Mouse (Mus musculus): Measurements from ENCODE around the gene Bspry. TPM values are rescaled to one million over a fixed set of nuclear protein-coding genes. Genes with fewer than 3 reads are reported as not detected.
A peak's percentile ranks its signal among the peaks of the same experiment; 100 is the strongest.

Bspry gene
- polyA plus RNA-seq, 1 experiment: 51.1 TPM

DNA sequence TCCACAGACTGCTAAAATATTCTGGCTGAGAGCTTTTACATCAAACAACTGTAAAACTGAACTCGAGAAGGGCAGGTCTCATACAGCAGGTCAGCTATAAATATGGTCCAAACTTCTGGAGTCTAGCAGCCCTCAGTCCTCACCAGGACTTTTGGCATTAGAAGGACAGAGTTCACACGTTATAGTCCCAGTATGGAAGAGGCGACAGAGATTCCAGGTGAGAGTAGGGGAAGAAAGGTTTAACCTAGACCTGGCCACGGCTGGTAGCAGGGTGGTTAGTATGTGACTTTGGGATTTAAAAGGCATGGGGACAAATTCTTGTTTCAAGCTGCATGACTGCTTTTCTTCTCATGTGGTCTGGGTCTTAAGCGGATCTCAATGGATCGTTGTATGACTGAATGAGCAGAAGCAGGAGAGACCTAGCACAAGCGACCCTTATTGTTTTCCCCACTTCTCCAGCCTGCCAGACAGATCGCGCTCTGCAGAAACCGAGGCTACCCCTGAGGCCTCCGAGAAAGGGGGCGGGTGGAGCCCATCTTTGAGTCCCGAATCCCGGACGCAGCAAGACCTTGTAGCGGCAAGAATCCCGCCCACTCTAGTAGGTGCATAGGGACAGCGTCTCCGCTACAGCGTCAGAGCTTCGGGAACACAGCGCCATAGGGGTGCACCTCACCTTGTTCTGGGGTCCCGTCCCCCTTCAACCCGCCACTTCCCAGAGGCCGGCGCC, 39.4 kb downstream of the Bspry start:
- Histone ChIP-seq H3K36me3 (ENCODE audit: control insufficient read depth, insufficient read depth, low read length) (no peaks in the 10 kb centered on the region), H3K27me3 (replicated peaks; ENCODE audit: control insufficient read depth, insufficient read depth, low read length) (no peaks in the 10 kb centered on the region), H3K4me1 (ENCODE audit: control insufficient read depth, insufficient read depth, low read length) (peaks cover 35% of the 10 kb centered on the region), H3K4me3 (ENCODE audit: insufficient read depth, low read depth, low read length) (peak overlapping the region; percentile 88), H3K27ac (ENCODE audit: insufficient read depth, low read depth, low read length) (peak overlapping the region; percentile 75)
- DNase-seq: no peak
- 1% methylated on average over 26 of the region's 26 CpGs for WGBS
- TF ChIP-seq CTCF (conservative IDR thresholded peaks at IDR 0.05; ENCODE audit: insufficient read depth, insufficient read length, low read depth, low read length): no peak
- TF ChIP-seq POLR2A (IDR thresholded peaks at IDR 0.05; ENCODE audit: low read depth, low read length): no peak

DNA sequence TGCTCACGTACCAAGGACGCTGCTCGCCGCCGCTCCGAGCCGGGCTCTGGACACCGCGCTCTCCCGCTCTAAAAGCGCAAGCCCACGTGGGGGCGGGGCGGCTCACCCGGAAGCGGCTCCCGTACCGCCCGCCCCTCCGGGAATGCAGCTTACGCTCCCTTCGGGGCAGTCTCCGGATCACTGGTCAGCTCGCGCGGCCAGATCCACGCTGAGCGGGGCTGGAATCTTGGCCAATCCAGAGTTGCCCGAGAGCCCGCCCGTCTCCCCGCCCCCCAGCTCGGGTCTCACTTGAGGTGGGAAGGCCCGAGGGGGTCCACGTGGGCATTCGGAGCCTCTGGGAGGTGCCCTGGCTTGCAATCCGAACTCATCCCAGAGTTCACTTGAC, 40.0 kb downstream of the Bspry start, which contains the start of gene Alad:
Gene Alad (minus strand): TSS at position 70 of the 385 bp plus-strand sequence.
- peak; percentile 96 for DNase-seq
- TF ChIP-seq POLR2A (IDR thresholded peaks at IDR 0.05; ENCODE audit: low read depth, low read length) (peak; percentile 22), CTCF (conservative IDR thresholded peaks at IDR 0.05; ENCODE audit: insufficient read depth, insufficient read length, low read depth, low read length) (no peak)
- H3K27me3 ChIP-seq (replicated peaks; ENCODE audit: control insufficient read depth, insufficient read depth, low read length): no peaks in the 10 kb centered on the region
- peaks cover 35% of the 10 kb centered on the region for H3K4me1 ChIP-seq (ENCODE audit: control insufficient read depth, insufficient read depth, low read length)
- WGBS: under 1% methylated on average over 37 of the region's 37 CpGs
- peak within 1 kb of the TSS; percentile 80 for H3K27ac ChIP-seq (ENCODE audit: insufficient read depth, low read depth, low read length)
- no peaks in the 10 kb centered on the region for H3K36me3 ChIP-seq (ENCODE audit: control insufficient read depth, insufficient read depth, low read length)
- peak within 1 kb of the TSS; percentile 88 for H3K4me3 ChIP-seq (ENCODE audit: insufficient read depth, low read depth, low read length)

DNA sequence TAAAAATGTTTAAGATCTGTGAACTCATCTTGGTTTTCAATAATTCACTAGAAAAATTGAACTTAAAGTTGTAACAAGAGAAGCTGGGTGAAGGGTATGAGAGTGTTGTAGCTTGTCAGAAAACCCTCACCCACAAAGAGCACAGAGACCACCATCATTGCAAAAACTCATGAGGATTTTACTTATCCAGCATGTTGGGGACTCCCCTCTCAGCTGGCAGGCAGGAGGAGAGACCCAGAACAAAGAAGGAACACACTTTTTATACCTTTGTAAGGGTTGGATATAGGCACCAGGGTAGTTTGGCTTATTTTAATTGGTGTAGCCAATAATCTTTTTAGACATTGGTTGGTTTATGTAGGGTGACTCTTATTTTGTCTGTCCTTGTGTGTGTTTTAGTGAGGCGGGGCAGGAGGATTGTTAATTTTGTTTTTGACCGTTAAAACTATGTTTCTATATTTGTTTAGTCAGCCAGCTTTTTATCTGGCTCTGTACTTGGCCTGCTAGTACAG, 41.1 kb downstream of the Bspry start:
- H3K27ac ChIP-seq (ENCODE audit: insufficient read depth, low read depth, low read length): no peak overlapping the region
- H3K27me3 ChIP-seq (replicated peaks; ENCODE audit: control insufficient read depth, insufficient read depth, low read length): no peaks in the 10 kb centered on the region
- TF ChIP-seq POLR2A (IDR thresholded peaks at IDR 0.05; ENCODE audit: low read depth, low read length) (no peak), CTCF (conservative IDR thresholded peaks at IDR 0.05; ENCODE audit: insufficient read depth, insufficient read length, low read depth, low read length) (no peak)
- no peak for DNase-seq
- WGBS: 78% methylated on average over 2 of the region's 2 CpGs
- H3K4me3 ChIP-seq (ENCODE audit: insufficient read depth, low read depth, low read length): no peak overlapping the region
- no peaks in the 10 kb centered on the region for H3K36me3 ChIP-seq (ENCODE audit: control insufficient read depth, insufficient read depth, low read length)
- peaks cover 25% of the 10 kb centered on the region for H3K4me1 ChIP-seq (ENCODE audit: control insufficient read depth, insufficient read depth, low read length)

DNA sequence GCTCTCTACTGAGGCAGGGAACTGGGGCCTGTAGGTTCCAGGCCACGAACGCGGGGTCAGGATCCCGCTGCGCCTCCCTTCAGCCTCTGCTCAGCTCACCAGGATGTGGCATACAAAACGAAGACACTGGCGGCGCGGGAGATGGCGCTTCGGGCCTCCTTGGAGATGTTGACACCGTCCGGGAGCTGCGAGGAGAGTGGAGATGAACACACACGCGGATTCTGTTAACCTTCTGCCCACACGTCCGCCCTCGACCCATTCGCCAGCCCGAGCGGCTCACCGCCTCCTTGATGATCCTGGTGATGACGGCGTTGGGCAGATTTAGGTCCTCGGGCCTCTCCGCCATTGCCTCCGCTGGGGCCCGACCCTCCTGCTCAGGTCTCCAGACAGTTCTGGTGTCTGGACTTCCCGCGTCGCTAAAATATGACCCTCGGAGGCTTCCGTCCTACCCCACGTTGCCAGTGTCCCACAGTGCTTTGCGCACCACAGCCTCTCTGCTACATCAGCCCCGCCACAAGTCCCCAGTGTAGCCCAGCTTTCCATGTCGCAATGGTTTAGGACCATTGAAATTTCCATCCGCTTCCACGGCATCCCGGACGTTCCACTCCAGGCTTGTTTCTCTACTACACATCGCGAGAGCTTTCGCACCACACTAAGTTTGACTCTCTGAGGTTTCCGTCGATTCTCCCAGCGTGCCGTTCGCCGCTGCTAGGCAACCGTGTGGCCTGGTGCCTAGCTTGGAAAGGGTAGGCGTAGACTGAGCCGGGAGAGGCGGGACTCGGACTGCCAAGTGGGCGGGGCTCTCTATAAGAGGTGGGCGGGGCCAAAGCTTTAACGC, 45.0 kb downstream of the Bspry start, which contains the start of the genes Pole3 and 4933430I17Rik:
Gene Pole3 (minus strand): TSS at position 418 of the 838 bp plus-strand sequence.
Gene 4933430I17Rik (plus strand): TSS at position 719 of the 838 bp plus-strand sequence.
- under 1% methylated on average over 59 of the region's 59 CpGs for WGBS
- peak; percentile 98 for DNase-seq

DNA sequence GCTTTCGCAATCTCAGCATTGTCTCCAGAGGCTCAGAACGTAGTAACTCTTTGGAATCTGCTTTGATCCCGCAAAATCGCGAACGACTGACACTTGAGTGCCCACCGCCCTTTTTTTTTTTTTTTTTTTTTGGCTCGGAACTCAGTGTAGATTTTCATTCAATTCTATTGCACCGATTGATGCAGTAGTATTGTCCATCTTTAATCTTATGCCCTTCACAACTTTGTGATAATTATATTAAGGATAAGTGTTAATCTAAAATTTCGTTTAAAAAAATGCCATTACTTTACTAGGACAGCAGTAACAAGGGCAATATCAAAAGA, 45.6 kb downstream of the Bspry start:
- Histone ChIP-seq H3K4me3 (ENCODE audit: insufficient read depth, low read depth, low read length) (peak overlapping the region; percentile 92), H3K36me3 (ENCODE audit: control insufficient read depth, insufficient read depth, low read length) (no peaks in the 10 kb centered on the region), H3K4me1 (ENCODE audit: control insufficient read depth, insufficient read depth, low read length) (no peaks in the 10 kb centered on the region; the same call in 1 of the 2 replicates), H3K27ac (ENCODE audit: insufficient read depth, low read depth, low read length) (no peak overlapping the region), H3K27me3 (replicated peaks; ENCODE audit: control insufficient read depth, insufficient read depth, low read length) (no peaks in the 10 kb centered on the region)
- TF ChIP-seq CTCF (conservative IDR thresholded peaks at IDR 0.05; ENCODE audit: insufficient read depth, insufficient read length, low read depth, low read length): no peak
- TF ChIP-seq POLR2A (IDR thresholded peaks at IDR 0.05; ENCODE audit: low read depth, low read length): no peak
- DNase-seq: no peak
- WGBS: under 1% methylated on average over 10 of the region's 10 CpGs

More for the DNA sequence above, 45.0 kb downstream of the Bspry start, which contains the start of the genes Pole3 and 4933430I17Rik:
- no peak for TF ChIP-seq CTCF (conservative IDR thresholded peaks at IDR 0.05; ENCODE audit: insufficient read depth, insufficient read length, low read depth, low read length)
- TF ChIP-seq POLR2A (IDR thresholded peaks at IDR 0.05; ENCODE audit: low read depth, low read length): no peak
- Histone ChIP-seq H3K27ac (ENCODE audit: insufficient read depth, low read depth, low read length) (peak within 1 kb of the TSS; percentile 99), H3K36me3 (ENCODE audit: control insufficient read depth, insufficient read depth, low read length) (no peaks in the 10 kb centered on the region), H3K27me3 (replicated peaks; ENCODE audit: control insufficient read depth, insufficient read depth, low read length) (no peaks in the 10 kb centered on the region), H3K4me1 (ENCODE audit: control insufficient read depth, insufficient read depth, low read length) (no peaks in the 10 kb centered on the region), H3K4me3 (ENCODE audit: insufficient read depth, low read depth, low read length) (peak within 1 kb of the TSS; percentile 92)

DNA sequence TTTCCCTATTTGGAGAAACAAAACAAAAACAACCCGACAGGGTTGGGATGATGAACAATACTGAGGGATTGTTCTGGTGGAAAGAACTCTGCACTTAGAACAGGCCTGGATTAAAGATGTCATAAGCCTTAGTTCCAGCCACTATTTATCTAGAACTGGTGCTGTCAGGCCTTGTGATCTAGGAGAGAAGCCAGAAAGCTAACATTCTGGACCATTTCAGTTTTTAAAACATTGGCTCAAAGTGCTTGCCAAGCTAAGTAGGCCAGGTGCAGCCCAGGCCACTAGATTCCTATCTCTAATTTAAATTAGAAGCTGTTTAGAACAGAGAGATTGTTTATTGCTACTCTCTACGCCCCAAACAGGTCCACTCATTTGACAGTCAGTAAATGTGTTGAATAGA, 46.4 kb downstream of the Bspry start:
- TF ChIP-seq POLR2A (IDR thresholded peaks at IDR 0.05; ENCODE audit: low read depth, low read length) (no peak), CTCF (conservative IDR thresholded peaks at IDR 0.05; ENCODE audit: insufficient read depth, insufficient read length, low read depth, low read length) (no peak)
- WGBS: 60% methylated on average over 2 of the region's 2 CpGs
- no peaks in the 10 kb centered on the region; the same call in 1 of the 2 replicates for H3K4me1 ChIP-seq (ENCODE audit: control insufficient read depth, insufficient read depth, low read length)
- H3K4me3 ChIP-seq (ENCODE audit: insufficient read depth, low read depth, low read length): no peak overlapping the region
- no peaks in the 10 kb centered on the region for H3K27me3 ChIP-seq (replicated peaks; ENCODE audit: control insufficient read depth, insufficient read depth, low read length)
- DNase-seq: no peak
- no peak overlapping the region for H3K27ac ChIP-seq (ENCODE audit: insufficient read depth, low read depth, low read length)
- no peaks in the 10 kb centered on the region for H3K36me3 ChIP-seq (ENCODE audit: control insufficient read depth, insufficient read depth, low read length)

Data from kidney, adult 2 months (tissue).